In genomic region chr13:38064854-38065663, GRCm38 (mm10) we compare ENCODE assay signal across 9 mouse cellular contexts. TPM values are rescaled to one million over a fixed set of nuclear protein-coding genes. Genes with fewer than 3 reads are reported as not detected.
A peak's percentile ranks its signal among the peaks of the same experiment; 100 is the strongest.
DNase-seq lines count a peak whose midpoint lies in the region; ATAC-seq and TF ChIP-seq lines count a peak whose summit lies in the region.
"Had no signal": no experiment of that assay in that cellular context is flagged by ENCODE, and none has a peak within 500 bp of the region (broad histone marks: within the 10 kb centered on the region; RNA-seq: fewer than 3 reads in every experiment).

No protein-coding gene starts in this region.

- intact Hi-C loops in heart, postnatal 25 days (cut with DNase I), result loop anchor here (5.0 kb wide), 3 partner anchors 107 to 532 kb away; no protein-coding TSS in a partner anchor

- TF ChIP-seq EP300 in stomach, postnatal 0 days (optimal IDR thresholded peaks at IDR 0.05), result no peak

- ATAC-seq in hindbrain, embryonic 11.5 days (ENCODE audit: low FRiP score), result no peak
- peak; percentile 79 for ATAC-seq in stomach, postnatal 0 days (ENCODE audit: low FRiP score, low TSS enrichment)

- no peaks in the 10 kb centered on the region for H3K9me3 ChIP-seq in hindbrain, embryonic 11.5 days (ENCODE audit: control insufficient read depth, low read length)
- H3K9me3 ChIP-seq in stomach, postnatal 0 days (ENCODE audit: control insufficient read depth, low read length), result no peaks in the 10 kb centered on the region

- no peaks in the 10 kb centered on the region for H3K36me3 ChIP-seq in hindbrain, embryonic 11.5 days (ENCODE audit: control insufficient read depth, insufficient read depth, low read length)
- H3K36me3 ChIP-seq in stomach, postnatal 0 days (ENCODE audit: control insufficient read depth, insufficient read depth, low read length), result peaks cover 10% of the 10 kb centered on the region

- no peaks in the 10 kb centered on the region for H3K4me1 ChIP-seq in hindbrain, embryonic 11.5 days (replicated peaks; ENCODE audit: control insufficient read depth, insufficient read depth, low read length)
- no peaks in the 10 kb centered on the region for H3K4me1 ChIP-seq in stomach, postnatal 0 days (replicated peaks; ENCODE audit: control insufficient read depth, insufficient read depth)

- WGBS in hindbrain, embryonic 11.5 days, result 73% methylated on average over 11 of the region's 11 CpGs
- 60% methylated on average over 11 of the region's 11 CpGs for WGBS in stomach, postnatal 0 days

- no peak overlapping the region for H3K4me3 ChIP-seq in hindbrain, embryonic 11.5 days (ENCODE audit: low read depth, low read length)
- no peak overlapping the region for H3K4me3 ChIP-seq in layer of hippocampus, adult 2 months
- no peak overlapping the region for H3K4me3 ChIP-seq in stomach, postnatal 0 days (ENCODE audit: low read depth, low read length)
- H3K4me3 ChIP-seq: erythroblast, embryonic 14.5 days had no signal

- H3K27ac ChIP-seq in hindbrain, embryonic 11.5 days (ENCODE audit: low read depth, low read length), result no peak overlapping the region
- no peak overlapping the region for H3K27ac ChIP-seq in layer of hippocampus, adult 2 months
- no peak overlapping the region for H3K27ac ChIP-seq in stomach, postnatal 0 days (replicated peaks)

- peak; percentile 58 for DNase-seq in heart, adult 8-10 months (ENCODE audit: low spot score)
- DNase-seq in heart, postnatal 25 days (ENCODE audit: low spot score), result no peak
- DNase-seq in NIH3T3 (ENCODE audit: low read depth), result peak; percentile 82
- peak; percentile 7 to 34 for DNase-seq in cerebellum, postnatal 36 days
- DNase-seq in hindbrain, embryonic 11.5 days (ENCODE audit: low spot score), result peak; percentile 75
- DNase-seq in layer of hippocampus, adult 2 months (ENCODE audit: low spot score in 2 of 2), result peak; percentile 37 to 53
- DNase-seq in lung, postnatal 25 days (ENCODE audit: low spot score), result peak; percentile 75
- DNase-seq in stomach, postnatal 0 days (ENCODE audit: low spot score), result peak; percentile 57

- H3K4me2 ChIP-seq in hindbrain, embryonic 11.5 days (replicated peaks; ENCODE audit: low read depth, low read length), result no peak overlapping the region
- no peak overlapping the region for H3K4me2 ChIP-seq in stomach, postnatal 0 days (replicated peaks; ENCODE audit: low read depth)

- no peak overlapping the region for H3K9ac ChIP-seq in hindbrain, embryonic 11.5 days (ENCODE audit: low read depth, low read length)
- H3K9ac ChIP-seq in stomach, postnatal 0 days (ENCODE audit: low read length), result no peak overlapping the region

- TF ChIP-seq CTCF in layer of hippocampus, adult 2 months (conservative IDR thresholded peaks at IDR 0.05), result peak; percentile 83
- TF ChIP-seq CTCF in stomach, postnatal 0 days (IDR thresholded peaks at IDR 0.05; ENCODE audit: low read depth), result peak; percentile 92

- H3K27me3 ChIP-seq in hindbrain, embryonic 11.5 days (ENCODE audit: control insufficient read depth, insufficient read depth, low read length), result no peaks in the 10 kb centered on the region
- H3K27me3 ChIP-seq in stomach, postnatal 0 days (ENCODE audit: control insufficient read depth, insufficient read depth, low read length), result no peaks in the 10 kb centered on the region

RNA-seq across cellular contexts. Expression of gene Cage1, which starts 28.2 kb away (rescaled TPM):
- total RNA-seq in heart, adult 8-10 months (2022), result 1 to 10 TPM; 1.6 to 3.0 (median 2.1) TPM
- total RNA-seq in heart, postnatal 25 days (2021), result 1 to 10 TPM; 1.3 TPM
- 1.0 and 1.1 TPM in 2 replicates for polyA plus RNA-seq in hindbrain, embryonic 11.5 days (2014; fragmentation: Nextera tagmentation; extraction: Ambion mirVana)
- total RNA-seq in layer of hippocampus, adult 2 months (2021), result 1 to 10 TPM; 4.7 to 5.5 TPM
- polyA plus RNA-seq in stomach, postnatal 0 days (2015; fragmentation: Nextera tagmentation; extraction: Ambion mirVana), result 0.86 and 1.2 TPM in 2 replicates

RNA-seq across cellular contexts. Expression of gene Riok1, which starts 28.3 kb away (rescaled TPM):
- total RNA-seq in heart, adult 8-10 months (2022), result 10 to 100 TPM in 2 of 4 experiments, 1 to 10 TPM in 2; 8.2 to 10.6 (median 9.3) TPM
- 10 to 100 TPM in 1 of 2 experiments, 1 to 10 TPM in 1; 8.8 to 10.6 TPM for total RNA-seq in heart, postnatal 25 days (2021)
- polyA plus RNA-seq in hindbrain, embryonic 11.5 days (2014; fragmentation: Nextera tagmentation; extraction: Ambion mirVana), result 48.1 and 51.5 TPM in 2 replicates
- 10 to 100 TPM; 26.2 to 27.3 TPM for total RNA-seq in layer of hippocampus, adult 2 months (2021)
- 22.9 and 24.3 TPM in 2 replicates for polyA plus RNA-seq in stomach, postnatal 0 days (2015; fragmentation: Nextera tagmentation; extraction: Ambion mirVana)
